Mouse (Mus musculus): ENCODE results near the gene Idh3g. TPM values are rescaled to one million over a fixed set of nuclear protein-coding genes. Genes with fewer than 3 reads are reported as not detected.

The Idh3g gene
- polyA plus RNA-seq, 1 experiment: 378 TPM

- 65% methylated on average over 13 of the region's 14 CpGs for WGBS
Measured at GRCm38 (mm10) chrX:73815072-73815471, 28.4 kb upstream of the Idh3g start.

GRCm38 (mm10) chrX:73805814-73806213 lies 19.1 kb upstream of the Idh3g start:
- no peak for DNase-seq
- no peak overlapping the region for H3K27ac ChIP-seq (ENCODE audit: control insufficient read depth, insufficient read depth, low read length)
- H3K36me3 ChIP-seq (ENCODE audit: control insufficient read depth, insufficient read depth, low read length): no peaks in the 10 kb centered on the region
- H3K4me1 ChIP-seq (replicated peaks; ENCODE audit: control insufficient read depth, insufficient read depth, low read length): no peaks in the 10 kb centered on the region
- WGBS: 79% methylated on average over 1 of the region's 1 CpGs
- TF ChIP-seq CTCF (IDR thresholded peaks at IDR 0.05; ENCODE audit: borderline replicate concordance, control insufficient read depth, extremely low read depth, insufficient read depth, low read length, poor library complexity): no peak
- TF ChIP-seq POLR2A (IDR thresholded peaks at IDR 0.05; ENCODE audit: control insufficient read depth, extremely low read depth, insufficient read depth, low read length, poor library complexity): no peak
- no peak overlapping the region for H3K4me3 ChIP-seq (ENCODE audit: control insufficient read depth, insufficient read depth, low read length)
- no peaks in the 10 kb centered on the region for H3K27me3 ChIP-seq (ENCODE audit: control insufficient read depth, insufficient read depth, low read length)

More at GRCm38 (mm10) chrX:73815072-73815471, 28.4 kb upstream of the Idh3g start:
- Histone ChIP-seq H3K4me1 (replicated peaks; ENCODE audit: control insufficient read depth, insufficient read depth, low read length) (peaks cover 10% of the 10 kb centered on the region), H3K4me3 (ENCODE audit: control insufficient read depth, insufficient read depth, low read length) (0 out of 2 replicates have a peak overlapping the region, but pooled peaks have one; percentile 11), H3K27me3 (ENCODE audit: control insufficient read depth, insufficient read depth, low read length) (no peaks in the 10 kb centered on the region), H3K27ac (ENCODE audit: control insufficient read depth, insufficient read depth, low read length) (no peak overlapping the region), H3K36me3 (ENCODE audit: control insufficient read depth, insufficient read depth, low read length) (no peaks in the 10 kb centered on the region)
- DNase-seq: peak; percentile 12
- TF ChIP-seq POLR2A (IDR thresholded peaks at IDR 0.05; ENCODE audit: control insufficient read depth, extremely low read depth, insufficient read depth, low read length, poor library complexity) (no peak), CTCF (IDR thresholded peaks at IDR 0.05; ENCODE audit: borderline replicate concordance, control insufficient read depth, extremely low read depth, insufficient read depth, low read length, poor library complexity) (no peak)

GRCm38 (mm10) chrX:73798502-73798901 lies 11.8 kb upstream of the Idh3g start:
- no peaks in the 10 kb centered on the region for H3K27me3 ChIP-seq (ENCODE audit: control insufficient read depth, insufficient read depth, low read length)
- peak; percentile 72 for DNase-seq
- TF ChIP-seq POLR2A (IDR thresholded peaks at IDR 0.05; ENCODE audit: control insufficient read depth, extremely low read depth, insufficient read depth, low read length, poor library complexity): no peak
- TF ChIP-seq CTCF (IDR thresholded peaks at IDR 0.05; ENCODE audit: borderline replicate concordance, control insufficient read depth, extremely low read depth, insufficient read depth, low read length, poor library complexity): peak; percentile 77; the same call in 1 of the 2 replicates
- WGBS: 19% methylated on average over 7 of the region's 9 CpGs
- H3K4me3 ChIP-seq (ENCODE audit: control insufficient read depth, insufficient read depth, low read length): no peak overlapping the region
- H3K36me3 ChIP-seq (ENCODE audit: control insufficient read depth, insufficient read depth, low read length): no peaks in the 10 kb centered on the region
- no peaks in the 10 kb centered on the region for H3K4me1 ChIP-seq (replicated peaks; ENCODE audit: control insufficient read depth, insufficient read depth, low read length)
- H3K27ac ChIP-seq (ENCODE audit: control insufficient read depth, insufficient read depth, low read length): no peak overlapping the region

- no peaks in the 10 kb centered on the region for H3K27me3 ChIP-seq (ENCODE audit: control insufficient read depth, insufficient read depth, low read length)
- no peak overlapping the region for H3K4me3 ChIP-seq (ENCODE audit: control insufficient read depth, insufficient read depth, low read length)
- no peak for DNase-seq
- no peak overlapping the region for H3K27ac ChIP-seq (ENCODE audit: control insufficient read depth, insufficient read depth, low read length)
- no peaks in the 10 kb centered on the region for H3K4me1 ChIP-seq (replicated peaks; ENCODE audit: control insufficient read depth, insufficient read depth, low read length)
- H3K36me3 ChIP-seq (ENCODE audit: control insufficient read depth, insufficient read depth, low read length): no peaks in the 10 kb centered on the region
- TF ChIP-seq CTCF (IDR thresholded peaks at IDR 0.05; ENCODE audit: borderline replicate concordance, control insufficient read depth, extremely low read depth, insufficient read depth, low read length, poor library complexity) (no peak), POLR2A (IDR thresholded peaks at IDR 0.05; ENCODE audit: control insufficient read depth, extremely low read depth, insufficient read depth, low read length, poor library complexity) (no peak)
- 98% methylated on average over 2 of the region's 2 CpGs for WGBS
Measured at GRCm38 (mm10) chrX:73797511-73797910, 10.8 kb upstream of the Idh3g start.

- Histone ChIP-seq H3K4me1 (replicated peaks; ENCODE audit: control insufficient read depth, insufficient read depth, low read length) (0 out of 2 replicates have a peak, but pooled peaks cover 4% of the 10 kb centered on the region), H3K27me3 (ENCODE audit: control insufficient read depth, insufficient read depth, low read length) (no peaks in the 10 kb centered on the region), H3K27ac (ENCODE audit: control insufficient read depth, insufficient read depth, low read length) (no peak overlapping the region), H3K4me3 (ENCODE audit: control insufficient read depth, insufficient read depth, low read length) (no peak overlapping the region), H3K36me3 (ENCODE audit: control insufficient read depth, insufficient read depth, low read length) (peaks cover 13% of the 10 kb centered on the region)
- TF ChIP-seq CTCF (IDR thresholded peaks at IDR 0.05; ENCODE audit: borderline replicate concordance, control insufficient read depth, extremely low read depth, insufficient read depth, low read length, poor library complexity) (no peak), POLR2A (IDR thresholded peaks at IDR 0.05; ENCODE audit: control insufficient read depth, extremely low read depth, insufficient read depth, low read length, poor library complexity) (no peak)
- no peak for DNase-seq
- WGBS: 14% methylated on average over 1 of the region's 1 CpGs
Measured at GRCm38 (mm10) chrX:73793505-73793904, 6.8 kb upstream of the Idh3g start.

- no peak for DNase-seq
- peaks cover 13% of the 10 kb centered on the region for H3K36me3 ChIP-seq (ENCODE audit: control insufficient read depth, insufficient read depth, low read length)
- 0 out of 2 replicates have a peak, but pooled peaks cover 6% of the 10 kb centered on the region for H3K4me1 ChIP-seq (replicated peaks; ENCODE audit: control insufficient read depth, insufficient read depth, low read length)
- TF ChIP-seq CTCF (IDR thresholded peaks at IDR 0.05; ENCODE audit: borderline replicate concordance, control insufficient read depth, extremely low read depth, insufficient read depth, low read length, poor library complexity) (no peak), POLR2A (IDR thresholded peaks at IDR 0.05; ENCODE audit: control insufficient read depth, extremely low read depth, insufficient read depth, low read length, poor library complexity) (no peak)
- no peaks in the 10 kb centered on the region for H3K27me3 ChIP-seq (ENCODE audit: control insufficient read depth, insufficient read depth, low read length)
- H3K4me3 ChIP-seq (ENCODE audit: control insufficient read depth, insufficient read depth, low read length): no peak overlapping the region
- H3K27ac ChIP-seq (ENCODE audit: control insufficient read depth, insufficient read depth, low read length): no peak overlapping the region
Measured at GRCm38 (mm10) chrX:73793039-73793438, 6.3 kb upstream of the Idh3g start.

GRCm38 (mm10) chrX:73788501-73788900 lies 1.8 kb upstream of the Idh3g start:
- no peak for TF ChIP-seq POLR2A (IDR thresholded peaks at IDR 0.05; ENCODE audit: control insufficient read depth, extremely low read depth, insufficient read depth, low read length, poor library complexity)
- no peak for TF ChIP-seq CTCF (IDR thresholded peaks at IDR 0.05; ENCODE audit: borderline replicate concordance, control insufficient read depth, extremely low read depth, insufficient read depth, low read length, poor library complexity)
- no peak overlapping the region for H3K4me3 ChIP-seq (ENCODE audit: control insufficient read depth, insufficient read depth, low read length)
- no peak overlapping the region for H3K27ac ChIP-seq (ENCODE audit: control insufficient read depth, insufficient read depth, low read length)
- no peak for DNase-seq
- peaks cover 13% of the 10 kb centered on the region; the same call in 1 of the 2 replicates for H3K4me1 ChIP-seq (replicated peaks; ENCODE audit: control insufficient read depth, insufficient read depth, low read length)
- 100% methylated on average over 1 of the region's 1 CpGs for WGBS
- no peaks in the 10 kb centered on the region for H3K27me3 ChIP-seq (ENCODE audit: control insufficient read depth, insufficient read depth, low read length)
- peaks cover 13% of the 10 kb centered on the region for H3K36me3 ChIP-seq (ENCODE audit: control insufficient read depth, insufficient read depth, low read length)
